Mouse (Mus musculus) myocyte (in vitro differentiated cells): ENCODE measurements around the gene Fanci.

ENCODE experiments used
- CEBPB ChIP-seq: IDR thresholded peaks from 2 replicates; pipeline ENCODE4 v1.6.1; 2011; ENCODE audit warnings: mild to moderate bottlenecking, moderate library complexity; ENCODE audit not compliant: poor library complexity, insufficient read depth, severe bottlenecking
- E2F4 ChIP-seq: IDR thresholded peaks from one replicate; pipeline ENCODE4 v1.6.1; 2011; ENCODE audit warnings: mild to moderate bottlenecking, control low read depth, moderate library complexity; ENCODE audit not compliant: insufficient read depth
- MAX ChIP-seq: IDR thresholded peaks from one replicate; pipeline ENCODE4 v1.6.1; 2011; ENCODE audit warnings: low read depth, mild to moderate bottlenecking, control low read depth
- POLR2A ChIP-seq: IDR thresholded peaks from one replicate; pipeline ENCODE4 v1.6.1; 2011; ENCODE audit warnings: low read depth, mild to moderate bottlenecking, control low read depth, moderate library complexity; ENCODE audit not compliant: insufficient read length
- USF1 ChIP-seq: IDR thresholded peaks from one replicate; pipeline ENCODE4 v1.6.1; 2011; ENCODE audit warnings: low read depth, mild to moderate bottlenecking, control low read depth, moderate library complexity

DNA sequence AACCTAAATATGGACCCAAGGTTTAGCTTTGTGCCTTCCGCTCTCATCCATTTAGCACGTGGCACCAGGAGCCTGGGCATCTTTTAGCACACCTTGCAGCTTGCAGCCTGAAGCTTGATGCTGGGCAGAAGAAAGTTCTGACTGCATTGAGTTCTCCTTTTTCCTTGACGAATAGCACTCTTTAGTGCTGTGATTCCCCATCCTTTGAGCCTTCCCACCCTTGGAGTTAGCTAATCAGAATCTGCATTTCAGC is 32.6 kb upstream of the Fanci start:
- no peak for TF ChIP-seq USF1
- no peak for TF ChIP-seq POLR2A
- TF ChIP-seq MAX: no peak
- no peak for TF ChIP-seq CEBPB
- TF ChIP-seq E2F4: no peak
